Mouse (Mus musculus) bone marrow macrophage, adult 2 months (primary cell): ENCODE data around the gene Dnah17.

ENCODE experiments used
- CTCF ChIP-seq: IDR thresholded peaks from 2 replicates; pipeline ENCODE4 v1.5.1; 2012; ENCODE audit warnings: low read depth, mild to moderate bottlenecking, low read length, moderate library complexity
- POLR2A ChIP-seq: IDR thresholded peaks from 2 replicates; pipeline ENCODE4 v1.6.1; 2012; ENCODE audit warnings: mild to moderate bottlenecking, low read depth, low read length, borderline replicate concordance

GRCm38 (mm10) chr11:118142547-118143165, 12.2 kb upstream of the Dnah17 start:
- no peak for TF ChIP-seq CTCF
- TF ChIP-seq POLR2A: no peak
